Mouse (Mus musculus): Measurements from ENCODE around the gene Gna15.

The Gna15 gene

DNA sequence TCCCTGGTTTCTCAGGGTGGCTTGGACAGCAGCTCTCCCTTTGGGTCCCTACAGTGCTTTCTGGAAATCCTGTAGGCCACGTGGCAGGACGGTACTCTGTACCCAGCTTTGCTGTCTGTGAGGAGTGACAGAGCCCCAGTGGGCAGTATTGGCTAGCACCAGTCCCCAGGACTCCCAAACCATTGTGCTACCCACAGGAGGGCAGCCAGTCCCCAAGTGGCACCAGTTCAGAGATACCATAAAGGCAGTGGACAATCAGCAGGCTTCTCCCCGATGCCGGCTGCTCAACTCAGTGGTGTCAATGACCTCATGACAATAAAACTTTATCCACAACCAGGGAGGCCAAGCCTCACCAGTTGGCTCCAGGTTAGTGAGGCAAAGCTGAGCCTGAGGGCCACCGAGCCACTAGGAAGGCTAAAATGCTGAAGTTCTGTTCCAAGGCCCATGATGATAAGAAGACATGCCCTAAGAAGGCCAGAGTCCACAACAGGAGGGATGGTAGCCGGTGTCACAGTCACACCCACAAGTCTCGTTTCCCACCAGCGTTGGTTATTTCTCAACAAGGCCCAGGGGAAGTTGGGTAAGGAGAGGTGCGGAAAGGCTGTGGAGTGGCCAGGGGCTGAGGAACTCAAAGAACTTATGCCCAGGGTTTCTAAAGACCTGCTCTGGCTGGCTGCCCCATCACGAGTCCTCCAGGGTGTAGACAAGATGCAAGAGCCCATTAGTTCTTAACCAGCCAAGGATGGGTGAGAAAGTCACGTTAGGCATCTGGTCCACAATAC, 29.6 kb downstream of the Gna15 start:
- no peak for DNase-seq

DNA sequence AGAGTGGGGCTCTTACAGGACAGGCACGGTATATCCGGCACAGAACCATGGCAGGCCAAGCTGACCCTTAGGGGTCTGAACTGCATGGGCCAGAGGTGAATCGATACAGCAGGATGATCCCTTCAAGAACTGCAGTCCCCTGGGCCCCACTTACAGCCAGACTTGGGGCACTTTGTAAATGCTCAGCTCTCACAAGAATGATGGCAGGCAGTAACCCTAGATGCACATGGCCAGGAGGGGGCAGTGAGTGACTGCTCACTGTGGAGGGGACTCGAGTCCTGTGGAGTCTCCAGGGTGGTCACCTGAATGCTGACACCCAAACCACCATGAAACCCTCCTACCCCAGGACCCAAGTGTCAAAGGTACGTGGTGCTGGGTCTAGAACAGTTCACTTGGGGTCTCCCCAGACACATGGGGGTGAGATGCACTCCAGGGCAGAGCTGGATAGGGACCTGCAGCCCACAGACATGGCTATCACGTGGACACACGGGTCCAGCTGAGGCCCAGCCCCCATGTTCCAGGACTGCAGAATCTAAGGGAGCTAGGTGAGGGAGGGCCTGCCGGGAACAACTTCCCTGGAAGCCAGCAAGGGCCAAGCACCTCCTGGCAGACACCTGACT, 30.3 kb downstream of the Gna15 start:
- DNase-seq: no peak

DNA sequence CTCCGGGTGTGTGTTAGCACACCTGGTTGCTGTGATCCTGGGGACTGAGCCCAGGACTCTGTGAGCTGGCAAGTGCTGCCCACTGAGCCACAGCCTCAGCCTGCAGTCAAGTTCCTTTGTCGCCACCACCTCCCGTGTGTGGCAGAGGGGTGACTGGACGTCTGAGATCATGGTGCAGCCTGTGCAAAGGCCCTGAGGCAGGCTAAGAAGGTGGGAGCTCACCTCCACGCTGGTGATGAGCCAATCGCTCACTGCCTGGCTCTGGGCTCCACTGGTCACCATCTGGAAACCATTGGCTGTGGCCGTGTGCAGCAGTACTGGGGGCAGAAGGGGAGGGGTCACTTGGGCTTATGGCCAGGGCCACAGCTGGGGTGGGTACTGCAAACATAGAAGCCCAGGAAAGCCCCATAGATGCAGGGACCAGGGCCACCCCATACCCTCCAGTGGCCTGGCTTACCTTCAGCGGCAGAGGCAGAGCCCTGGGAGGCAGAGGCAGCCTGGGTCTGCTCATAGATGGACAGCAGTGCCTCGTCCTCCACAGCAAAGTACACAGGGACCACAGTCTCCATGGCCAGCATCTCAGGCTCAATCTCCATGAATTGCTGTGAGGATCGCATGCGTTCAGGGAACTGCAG, 31.3 kb downstream of the Gna15 start:
- no peak for DNase-seq

DNA sequence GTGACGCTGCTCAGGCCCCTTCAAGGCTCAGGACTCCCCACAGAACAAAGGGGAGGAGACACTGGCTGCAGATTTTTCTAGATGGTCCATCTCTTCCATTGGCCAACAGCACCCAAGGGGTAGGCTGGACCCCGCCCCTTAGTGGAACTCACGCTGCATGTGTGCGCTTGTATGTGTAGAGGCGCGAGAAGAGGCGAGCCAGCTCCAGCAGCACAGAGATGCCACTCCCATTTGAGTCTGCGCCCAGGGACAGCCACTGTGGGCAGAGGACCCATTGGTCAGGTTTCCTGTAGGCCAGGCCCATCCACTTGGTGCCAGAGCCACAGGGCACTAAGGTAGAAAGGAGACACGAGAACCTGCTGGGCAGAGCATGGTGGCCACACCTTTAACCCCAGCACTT, 33.0 kb downstream of the Gna15 start:
- DNase-seq: no peak

DNA sequence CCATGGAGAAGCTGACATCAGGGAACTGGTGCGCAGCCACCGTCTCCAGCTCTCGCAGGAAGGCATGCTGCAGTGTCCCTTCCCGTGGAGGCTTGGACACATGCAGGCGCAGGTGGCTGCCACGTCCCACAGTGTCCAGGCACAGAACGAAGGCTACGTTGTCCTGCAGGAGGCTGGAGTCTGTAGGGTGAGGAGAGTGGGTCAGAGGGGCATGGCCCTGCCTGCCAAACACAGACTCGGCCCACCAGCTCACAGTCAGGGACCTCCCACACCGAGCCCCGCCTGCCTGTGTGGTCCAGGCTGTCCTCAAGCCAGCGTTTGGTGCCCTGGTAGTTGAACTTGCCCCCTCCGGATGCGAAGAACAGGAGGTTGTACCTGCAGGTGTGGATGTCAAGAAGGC, 34.1 kb downstream of the Gna15 start:
- no peak for DNase-seq

DNA sequence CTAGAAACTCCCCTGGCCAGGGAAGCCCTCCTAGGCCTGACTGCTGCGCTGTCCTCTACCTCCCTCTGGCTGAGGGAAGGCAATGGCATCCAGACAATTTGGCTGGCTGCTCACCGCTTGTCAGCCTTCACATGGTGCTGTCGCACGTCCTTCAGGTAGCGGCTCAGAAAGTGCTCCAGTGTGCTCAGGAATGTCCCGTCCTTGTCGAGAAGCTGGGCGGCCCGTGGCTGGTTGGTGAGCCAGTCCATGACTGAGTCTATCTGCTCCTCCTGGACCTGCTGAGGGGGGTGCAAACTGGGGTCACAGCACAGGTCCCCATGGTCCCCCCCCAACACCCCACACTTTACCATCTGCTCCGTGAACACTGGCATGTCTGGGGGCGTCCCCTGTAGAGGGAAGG, 35.9 kb downstream of the Gna15 start:
- DNase-seq: no peak

DNA sequence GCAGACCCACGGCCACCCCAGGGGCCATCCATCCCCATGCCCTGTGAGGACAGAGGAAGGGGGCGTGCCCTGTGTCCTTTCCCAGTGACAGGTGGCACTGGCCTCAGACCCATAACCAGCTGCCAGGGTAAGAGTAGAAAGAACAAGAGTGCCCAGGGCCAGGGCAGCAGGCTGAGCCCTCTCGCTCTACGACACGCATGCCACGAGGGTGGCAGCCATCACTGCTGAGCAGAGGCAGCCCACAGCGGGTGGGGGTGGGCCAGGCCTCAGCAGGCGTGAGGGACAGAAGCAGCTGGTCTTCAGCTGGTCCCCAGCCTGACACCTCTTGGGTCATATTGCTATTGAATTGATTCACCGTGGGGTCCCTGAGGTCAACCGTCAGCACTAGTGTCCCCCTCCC, 37.5 kb downstream of the Gna15 start:
- no peak for DNase-seq

DNA sequence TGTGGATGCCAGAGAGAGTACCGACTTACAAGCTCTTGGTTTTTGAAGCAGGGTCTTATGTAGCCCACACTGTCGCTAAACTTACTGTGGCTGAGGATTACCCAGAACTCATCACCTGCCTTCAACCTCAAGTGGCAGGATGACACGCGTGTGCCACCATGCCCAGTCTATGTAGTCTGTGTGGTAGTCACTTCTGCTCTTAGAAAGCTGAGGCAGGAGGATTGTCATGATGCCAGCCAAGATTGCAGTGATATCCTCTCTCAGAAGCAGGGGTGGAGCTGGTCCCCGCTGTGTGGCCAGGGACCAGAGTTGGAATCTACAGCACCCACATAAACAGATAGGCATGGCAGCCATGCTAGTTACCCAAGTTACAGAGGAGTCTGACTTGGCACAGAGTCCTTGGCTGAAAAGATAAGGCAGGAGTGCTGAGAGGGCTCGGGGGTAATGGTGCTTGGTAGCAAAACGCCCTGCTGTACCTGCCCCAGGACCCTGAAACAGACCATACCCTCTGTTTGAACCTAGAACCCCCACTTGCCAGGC, 38.5 kb downstream of the Gna15 start:
- DNase-seq: no peak

DNA sequence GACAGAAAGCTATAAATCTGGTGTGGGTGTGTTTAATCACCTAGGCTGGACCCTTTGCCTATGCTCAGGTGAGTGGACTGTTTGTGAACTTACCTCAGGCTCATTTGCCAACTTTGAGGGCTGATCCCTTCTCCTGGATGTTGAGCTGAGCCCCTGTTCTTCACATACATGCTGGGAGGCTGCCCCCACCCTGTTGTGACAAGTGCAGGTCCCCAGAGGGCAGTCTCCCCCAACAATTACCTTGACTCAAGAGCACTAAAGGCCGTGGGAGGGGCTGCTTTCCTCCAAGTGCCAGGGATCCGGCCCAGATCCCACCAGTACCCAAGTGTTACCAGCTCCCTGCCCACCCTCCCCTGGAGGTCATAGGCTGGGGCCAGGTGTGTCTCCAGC, 39.0 kb downstream of the Gna15 start:
- no peak for DNase-seq

DNA sequence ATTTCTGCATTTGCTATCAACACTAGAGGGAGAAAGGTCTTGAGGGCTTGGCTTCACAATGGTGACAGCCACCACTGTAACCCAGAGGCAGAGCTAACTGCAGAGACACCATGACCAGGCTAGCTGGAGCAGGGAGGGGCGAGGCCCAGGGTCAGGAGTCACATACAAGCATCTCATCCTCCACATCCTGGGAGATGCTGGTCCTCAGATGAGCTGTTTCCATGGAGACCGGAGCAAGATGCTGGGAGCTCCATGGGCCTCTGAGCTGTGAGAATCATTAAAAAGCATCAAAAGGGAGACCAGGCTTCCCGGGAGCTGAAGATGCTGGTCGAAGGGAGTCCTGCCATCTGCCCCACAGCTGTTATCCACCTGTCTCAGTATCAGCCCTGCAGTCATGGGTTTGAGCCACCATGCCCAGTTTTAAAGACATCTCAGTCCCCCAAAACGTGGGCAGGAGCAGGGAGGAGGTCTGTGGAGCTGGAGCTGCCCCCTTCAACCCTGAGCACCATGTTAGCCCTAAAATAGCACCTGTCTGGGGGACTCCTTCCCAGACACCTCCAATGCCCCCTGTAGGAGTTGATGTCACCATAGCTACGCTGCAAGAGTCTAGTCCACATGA, 39.5 kb downstream of the Gna15 start:
- no peak for DNase-seq

DNA sequence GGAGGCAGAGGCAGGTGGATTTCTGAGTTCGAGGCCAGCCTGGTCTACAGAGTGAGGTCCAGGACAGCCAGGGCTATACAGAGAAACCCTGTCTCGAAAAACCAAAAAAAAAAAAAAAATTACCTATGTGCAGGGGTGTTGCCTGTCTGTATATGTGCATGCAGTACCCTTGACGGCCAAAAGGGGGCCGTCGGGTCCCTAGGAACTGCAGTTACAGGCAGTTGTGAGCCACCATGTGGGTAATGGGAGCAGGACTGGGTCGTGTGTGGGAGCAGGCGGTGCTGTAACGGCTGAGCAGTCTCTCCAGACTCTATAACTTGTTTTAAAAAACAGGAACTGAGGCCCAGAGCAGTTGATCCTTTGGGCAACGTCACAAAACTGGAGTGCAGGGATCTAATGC, 40.0 kb downstream of the Gna15 start:
- DNase-seq: peak; percentile 53

DNA sequence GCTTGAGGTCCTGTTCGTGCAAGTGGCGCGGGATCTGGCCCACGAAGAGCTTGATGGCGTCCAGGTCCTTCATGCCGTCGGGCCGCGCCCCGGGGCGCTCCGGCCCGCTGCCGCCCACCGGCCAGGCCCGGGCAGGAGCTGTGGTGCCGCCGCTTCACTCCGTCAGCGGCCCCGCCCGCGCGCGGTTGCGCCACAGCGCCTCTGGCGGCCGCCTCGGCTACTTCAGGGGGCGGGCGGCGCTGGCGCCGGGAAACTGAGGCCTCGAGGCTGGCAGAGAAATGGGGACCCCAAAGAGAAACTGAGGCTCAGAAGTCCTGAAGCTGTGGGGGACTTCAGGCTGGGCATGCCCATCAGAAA, 41.5 kb downstream of the Gna15 start, which contains the start of gene Celf5:
Gene Celf5 (minus strand): TSS at position 177 of the 357 bp plus-strand sequence.
- DNase-seq: peak; percentile 67

DNA sequence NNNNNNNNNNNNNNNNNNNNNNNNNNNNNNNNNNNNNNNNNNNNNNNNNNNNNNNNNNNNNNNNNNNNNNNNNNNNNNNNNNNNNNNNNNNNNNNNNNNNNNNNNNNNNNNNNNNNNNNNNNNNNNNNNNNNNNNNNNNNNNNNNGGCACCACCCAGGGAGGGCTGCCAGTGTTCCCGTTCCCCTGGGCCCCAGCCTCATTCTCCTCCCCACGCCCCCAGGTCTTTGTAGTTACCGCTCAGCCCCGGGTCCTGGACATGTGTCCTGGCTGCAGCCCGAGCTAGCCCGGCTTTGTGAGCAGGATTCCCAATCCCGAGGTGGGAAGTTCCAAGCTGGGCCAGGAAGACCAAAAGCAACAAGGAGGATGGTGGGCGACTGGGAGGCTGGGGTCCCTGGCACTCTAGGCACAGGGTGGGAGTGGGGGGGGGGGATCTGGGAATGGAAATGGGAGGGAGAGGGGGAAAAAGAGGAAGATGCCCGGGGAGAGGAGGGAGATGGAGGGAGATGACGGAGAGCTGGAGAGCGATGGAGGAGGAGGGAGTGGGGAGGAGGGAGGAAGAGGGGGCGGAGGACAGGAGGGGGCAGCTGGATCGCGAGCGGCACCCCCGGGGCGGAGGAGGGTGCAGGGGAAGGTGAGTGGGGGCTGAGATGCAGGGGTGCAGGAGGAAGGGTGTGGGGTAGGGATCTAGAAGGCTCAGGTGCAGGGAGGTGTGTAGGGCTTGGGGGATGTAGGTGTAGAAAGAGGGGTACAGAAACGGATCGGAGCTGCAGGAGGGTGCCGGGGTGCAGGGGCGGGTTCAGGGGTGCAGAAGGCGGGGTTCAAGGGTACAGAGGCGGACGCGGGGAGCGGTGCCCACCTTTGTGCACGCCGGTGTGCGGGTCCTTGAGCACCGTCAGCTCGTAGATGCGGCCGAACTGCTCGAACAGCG, 42.2 kb downstream of the Gna15 start:
- no peak for DNase-seq

DNA sequence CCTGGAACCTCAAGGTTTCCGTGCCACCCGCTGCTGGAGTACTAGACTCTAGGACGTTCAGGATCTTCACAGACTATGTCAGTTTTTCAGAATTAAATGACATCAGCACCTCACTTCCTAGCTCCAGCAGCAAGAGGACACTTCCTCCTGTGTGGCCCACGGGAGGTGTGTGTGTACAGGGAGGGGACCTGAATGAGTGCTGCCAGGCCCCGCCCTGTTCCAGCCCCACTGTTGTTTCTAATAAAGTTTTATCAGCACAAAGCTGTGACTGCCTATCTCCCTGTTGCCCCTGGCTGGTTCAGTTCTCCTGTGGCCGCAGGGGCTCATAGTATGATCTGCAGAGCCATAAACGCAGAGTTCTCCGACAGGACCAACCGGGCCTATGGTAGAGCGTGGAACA, 49.6 kb downstream of the Gna15 start:
- DNase-seq: no peak

DNA sequence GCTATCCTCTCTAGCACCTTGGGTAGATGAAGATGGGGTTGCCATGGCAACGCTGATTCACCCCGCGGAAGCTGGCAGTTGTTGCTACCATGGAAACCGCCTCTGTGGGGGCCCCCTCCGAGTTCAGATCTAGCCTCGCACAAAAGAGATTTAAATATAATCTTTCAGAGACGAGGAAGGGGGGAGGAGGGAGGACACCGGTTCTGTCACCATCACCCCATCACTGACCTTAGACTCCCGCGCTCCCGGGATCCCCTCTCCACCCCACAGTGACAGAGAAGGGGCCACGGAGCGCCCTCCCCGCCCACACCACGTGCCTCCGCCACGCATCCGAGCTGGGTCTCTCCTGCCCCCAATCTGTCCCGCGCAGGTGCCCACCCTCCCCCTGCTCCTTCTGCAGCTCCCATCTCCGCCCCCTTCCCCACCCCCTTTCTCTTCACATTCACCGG, 51.0 kb downstream of the Gna15 start:
- DNase-seq: no peak

DNA sequence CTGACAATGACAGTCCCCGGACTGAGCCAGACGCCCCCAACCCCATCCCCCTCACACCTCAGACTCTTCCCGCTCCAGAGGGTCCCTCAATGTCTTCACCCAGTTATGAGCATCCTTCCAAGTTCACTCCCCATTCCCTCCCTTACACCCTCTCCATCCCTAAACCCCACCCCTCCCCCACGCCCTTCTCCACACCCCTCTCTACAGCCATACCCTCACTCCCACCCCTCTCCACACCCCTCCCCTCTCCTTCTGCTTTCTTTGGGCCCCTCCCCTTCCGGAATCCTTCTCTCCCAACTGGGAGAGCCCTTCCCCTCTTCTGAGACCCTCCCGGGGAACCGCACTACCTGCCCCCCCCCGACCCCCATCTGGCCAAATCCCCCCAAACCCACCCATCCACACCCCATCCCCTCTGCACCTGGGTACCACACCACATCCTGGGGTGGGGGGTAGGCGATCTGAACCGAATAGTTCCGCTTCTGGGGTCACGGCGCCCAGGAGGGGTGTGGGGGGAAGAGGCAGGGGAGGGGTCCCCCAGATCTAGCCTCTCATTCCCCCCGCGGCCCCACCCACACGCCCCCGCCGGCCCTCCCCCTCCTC, 51.5 kb downstream of the Gna15 start:
- DNase-seq: no peak

DNA sequence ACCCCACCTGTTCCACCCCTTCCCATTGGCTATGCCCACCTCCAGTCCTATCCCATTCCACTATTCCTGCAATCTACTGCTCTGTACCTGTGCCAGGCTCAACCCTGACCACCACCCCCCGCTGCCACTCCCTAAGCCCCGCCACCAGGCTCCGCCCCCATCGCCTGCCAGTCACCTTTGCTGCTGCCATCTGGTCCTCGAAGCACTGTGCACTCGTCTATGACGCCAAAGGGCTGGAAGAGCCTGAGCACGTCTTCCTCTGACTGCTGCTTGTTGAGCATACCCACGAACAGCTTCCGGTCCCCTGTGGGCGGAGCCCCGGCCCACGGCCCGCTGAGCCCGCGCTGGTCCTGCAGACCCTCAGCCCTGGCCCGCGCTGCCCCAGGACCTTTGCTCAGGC, 53.6 kb downstream of the Gna15 start:
- DNase-seq: no peak

DNA sequence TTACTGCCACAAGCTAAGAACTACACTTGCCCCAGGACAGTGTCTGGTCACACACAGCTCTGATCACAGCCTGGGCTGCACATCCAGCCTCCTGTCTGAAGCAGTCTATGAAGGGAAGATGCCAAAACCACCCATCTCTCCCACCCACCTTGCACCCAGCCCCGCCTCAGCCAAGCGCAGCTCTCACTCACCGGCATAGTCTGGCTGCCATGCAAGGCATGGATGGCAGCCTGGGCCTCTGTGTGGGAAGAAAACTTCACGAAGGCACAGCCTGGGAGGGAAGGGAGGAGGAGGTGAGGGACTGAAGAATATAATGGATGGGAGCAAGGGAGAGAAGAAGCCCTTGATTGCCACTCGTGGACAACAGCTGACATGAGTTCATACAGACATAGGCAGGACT, 54.8 kb downstream of the Gna15 start:
- DNase-seq: no peak

DNA sequence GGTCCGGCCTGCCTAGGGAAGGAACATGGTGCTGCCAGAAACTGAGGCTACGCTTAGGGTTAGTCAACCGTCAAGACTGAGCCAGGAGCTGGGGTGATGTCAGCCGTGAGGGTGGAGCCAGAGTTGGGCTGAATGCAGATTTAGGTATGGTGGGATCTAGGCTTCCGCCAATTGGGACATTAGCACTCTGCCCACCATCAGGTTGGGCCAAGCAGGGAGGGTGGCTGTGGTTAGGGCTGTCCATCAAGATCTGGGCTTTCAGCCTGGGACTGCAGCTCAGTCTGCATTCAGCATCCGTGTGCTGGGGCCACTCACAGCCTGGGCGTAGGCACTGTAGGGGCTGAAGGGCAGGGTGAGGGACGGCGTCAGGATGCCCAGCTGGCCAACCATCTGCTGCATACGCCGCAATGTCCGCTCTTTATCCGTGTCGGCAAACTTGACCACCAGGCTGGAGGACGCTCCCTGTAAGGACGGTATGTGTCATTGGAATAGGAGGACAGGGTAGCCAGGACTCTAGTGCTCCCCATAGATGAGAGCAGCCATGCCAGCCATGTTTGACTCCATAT, 56.3 kb downstream of the Gna15 start:
- DNase-seq: peak; percentile 5

DNA sequence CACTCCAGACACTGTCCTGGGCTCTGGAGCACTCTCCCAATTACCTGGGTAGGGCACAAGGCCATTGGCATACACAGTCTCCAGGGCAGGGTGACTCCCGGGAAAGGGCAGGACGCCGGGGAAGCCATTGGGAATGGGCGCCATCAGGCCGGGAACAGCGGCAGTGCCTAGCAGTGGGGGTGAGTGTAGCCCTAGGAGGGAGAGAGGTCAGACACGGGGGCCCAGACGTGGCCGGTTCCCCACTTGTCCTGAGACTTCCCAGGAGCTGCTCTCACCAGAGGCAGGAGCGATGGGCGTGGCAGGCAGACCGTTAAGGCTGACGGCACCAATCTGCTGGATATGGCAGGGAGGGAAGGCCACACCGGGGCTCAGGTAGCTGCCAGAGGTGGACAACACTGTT, 57.1 kb downstream of the Gna15 start:
- DNase-seq: peak; percentile 10

DNA sequence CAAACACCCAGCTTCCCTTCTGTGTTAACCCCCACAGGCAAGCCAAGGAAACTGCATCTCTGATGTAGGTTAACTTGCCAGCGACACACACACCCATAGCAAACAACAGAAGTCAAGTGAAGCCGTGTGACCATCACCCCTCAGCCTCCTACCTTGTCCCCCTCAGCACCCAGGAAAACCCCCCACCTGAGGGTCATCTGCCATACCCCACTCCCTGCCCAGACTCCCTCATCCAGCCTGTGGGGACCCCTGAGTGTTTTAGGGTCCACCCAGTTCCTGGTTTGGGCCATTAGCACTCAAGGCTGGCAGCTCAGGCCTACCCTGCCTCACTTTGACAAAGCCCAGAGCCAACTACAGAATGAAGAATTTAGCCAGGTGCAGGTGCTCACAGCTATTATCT, 58.0 kb downstream of the Gna15 start:
- peak; percentile 4 for DNase-seq

DNA sequence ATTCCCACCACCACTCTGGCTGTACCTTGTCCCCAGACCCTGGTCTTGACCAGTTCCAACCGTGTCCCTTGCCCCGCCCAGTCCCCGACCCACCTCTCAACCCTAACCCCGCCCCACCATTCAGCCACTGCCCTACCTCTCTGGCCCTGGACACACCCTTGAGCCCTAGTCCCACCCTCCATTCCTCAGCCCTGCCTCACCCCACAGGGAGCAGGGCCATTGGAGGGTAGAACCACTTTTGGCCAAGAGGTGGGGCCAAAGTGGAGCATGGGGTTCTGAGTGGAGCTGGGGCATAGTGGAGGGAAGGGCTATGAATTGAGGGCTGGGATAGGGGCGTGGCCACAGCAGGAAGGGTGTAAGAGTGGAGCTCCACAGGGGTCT, 58.8 kb downstream of the Gna15 start:
- peak; percentile 22 for DNase-seq
